15 mouse cellular contexts compared by ENCODE assay signal in genomic region chr1:165284096-165284495, GRCm38 (mm10). TPM values are rescaled to one million over a fixed set of nuclear protein-coding genes. Genes with fewer than 3 reads are reported as not detected.
DNase-seq lines count a peak whose midpoint lies in the region; ATAC-seq lines count a peak whose summit lies in the region.
"Had no signal": no experiment of that assay in that cellular context is flagged by ENCODE, and none has a peak within 500 bp of the region (broad histone marks: within the 10 kb centered on the region; RNA-seq: fewer than 3 reads in every experiment).

No protein-coding gene starts in this region.

- ATAC-seq in forebrain, embryonic 11.5 days (replicated peaks; ENCODE audit: low FRiP score), result no peak
- ATAC-seq in midbrain, embryonic 12.5 days (ENCODE audit: low FRiP score, low read depth), result no peak
- no peak for ATAC-seq in hindbrain, embryonic 14.5 days (ENCODE audit: low FRiP score)
- no peak for ATAC-seq in neural tube, embryonic 13.5 days (ENCODE audit: low read depth)
- no peak for ATAC-seq in inflammation-experienced regulatory T-cells, adult 6 months

- 68% methylated on average over 7 of the region's 7 CpGs for WGBS in forebrain, embryonic 11.5 days
- 77% methylated on average over 7 of the region's 7 CpGs for WGBS in forebrain, embryonic 10.5 days
- 72% methylated on average over 7 of the region's 7 CpGs for WGBS in midbrain, embryonic 12.5 days
- WGBS in midbrain, embryonic 10.5 days, result 85% methylated on average over 7 of the region's 7 CpGs
- WGBS in hindbrain, embryonic 14.5 days, result 63% methylated on average over 7 of the region's 7 CpGs
- 48% methylated on average over 7 of the region's 7 CpGs for WGBS in neural tube, embryonic 13.5 days

- peaks cover 14% of the 10 kb centered on the region for H3K4me1 ChIP-seq in forebrain, embryonic 11.5 days (replicated peaks; ENCODE audit: control insufficient read depth, insufficient read depth, low read length)
- peaks cover 48% of the 10 kb centered on the region for H3K4me1 ChIP-seq in forebrain, embryonic 10.5 days
- H3K4me1 ChIP-seq in midbrain, embryonic 12.5 days, result peaks cover 37% of the 10 kb centered on the region
- peaks cover 49% of the 10 kb centered on the region for H3K4me1 ChIP-seq in midbrain, embryonic 10.5 days
- peaks cover 29% of the 10 kb centered on the region for H3K4me1 ChIP-seq in hindbrain, embryonic 14.5 days (replicated peaks; ENCODE audit: control insufficient read depth, insufficient read depth, low read length)
- H3K4me1 ChIP-seq in neural tube, embryonic 13.5 days (replicated peaks), result peaks cover 49% of the 10 kb centered on the region

- no peak overlapping the region for H3K4me3 ChIP-seq in forebrain, embryonic 11.5 days (ENCODE audit: low read depth, low read length)
- H3K4me3 ChIP-seq in forebrain, embryonic 10.5 days, result no peak overlapping the region
- H3K4me3 ChIP-seq in midbrain, embryonic 12.5 days, result no peak overlapping the region
- no peak overlapping the region for H3K4me3 ChIP-seq in midbrain, embryonic 10.5 days
- peak overlapping the region; percentile 84; the same call in 1 of the 2 replicates for H3K4me3 ChIP-seq in hindbrain, embryonic 14.5 days (replicated peaks; ENCODE audit: low read length)
- H3K4me3 ChIP-seq in neural tube, embryonic 13.5 days, result peak overlapping the region; percentile 92

- H3K36me3 ChIP-seq in forebrain, embryonic 11.5 days (ENCODE audit: control insufficient read depth, insufficient read depth, low read length), result no peaks in the 10 kb centered on the region
- peaks cover 16% of the 10 kb centered on the region for H3K36me3 ChIP-seq in forebrain, embryonic 10.5 days (replicated peaks)
- H3K36me3 ChIP-seq in midbrain, embryonic 12.5 days, result no peaks in the 10 kb centered on the region; the same call in 1 of the 2 replicates
- peaks cover 10% of the 10 kb centered on the region; the same call in 1 of the 2 replicates for H3K36me3 ChIP-seq in midbrain, embryonic 10.5 days
- H3K36me3 ChIP-seq in hindbrain, embryonic 14.5 days (replicated peaks; ENCODE audit: control insufficient read depth, insufficient read depth), result no peaks in the 10 kb centered on the region
- 0 out of 2 replicates have a peak, but pooled peaks cover 8% of the 10 kb centered on the region for H3K36me3 ChIP-seq in neural tube, embryonic 13.5 days

- H3K9me3 ChIP-seq in forebrain, embryonic 11.5 days (ENCODE audit: control insufficient read depth, low read length), result no peaks in the 10 kb centered on the region
- no peaks in the 10 kb centered on the region for H3K9me3 ChIP-seq in forebrain, embryonic 10.5 days
- H3K9me3 ChIP-seq in midbrain, embryonic 12.5 days, result no peaks in the 10 kb centered on the region
- H3K9me3 ChIP-seq in midbrain, embryonic 10.5 days (replicated peaks), result no peaks in the 10 kb centered on the region
- H3K9me3 ChIP-seq in hindbrain, embryonic 14.5 days (ENCODE audit: control insufficient read depth, low read length), result no peaks in the 10 kb centered on the region
- no peaks in the 10 kb centered on the region for H3K9me3 ChIP-seq in neural tube, embryonic 13.5 days

- no peak overlapping the region for H3K9ac ChIP-seq in forebrain, embryonic 11.5 days (ENCODE audit: low read length)
- no peak overlapping the region for H3K9ac ChIP-seq in midbrain, embryonic 12.5 days (replicated peaks)
- no peak overlapping the region; the same call in 1 of the 2 replicates for H3K9ac ChIP-seq in hindbrain, embryonic 14.5 days
- peak overlapping the region; percentile 96 for H3K9ac ChIP-seq in neural tube, embryonic 13.5 days
- H3K9ac ChIP-seq: liver, embryonic 14.5 days had no signal

- no peak overlapping the region for H3K27ac ChIP-seq in forebrain, embryonic 11.5 days (ENCODE audit: low read depth, low read length)
- H3K27ac ChIP-seq in forebrain, embryonic 10.5 days, result no peak overlapping the region
- H3K27ac ChIP-seq in midbrain, embryonic 12.5 days (replicated peaks), result no peak overlapping the region
- H3K27ac ChIP-seq in midbrain, embryonic 10.5 days (replicated peaks), result no peak overlapping the region
- H3K27ac ChIP-seq in hindbrain, embryonic 14.5 days, result no peak overlapping the region
- no peak overlapping the region for H3K27ac ChIP-seq in neural tube, embryonic 13.5 days (replicated peaks)
- H3K27ac ChIP-seq: liver, embryonic 14.5 days had no signal

- 0 out of 2 replicates have a peak overlapping the region, but pooled peaks have one; percentile 15 for H3K4me2 ChIP-seq in forebrain, embryonic 11.5 days (ENCODE audit: low read depth, low read length, severe bottlenecking)
- peak overlapping the region; percentile 90 for H3K4me2 ChIP-seq in midbrain, embryonic 12.5 days (replicated peaks)
- H3K4me2 ChIP-seq in hindbrain, embryonic 14.5 days (replicated peaks), result peak overlapping the region; percentile 83
- H3K4me2 ChIP-seq in neural tube, embryonic 13.5 days, result peak overlapping the region; percentile 84

- DNase-seq in forebrain, embryonic 11.5 days (ENCODE audit: low spot score), result no peak
- DNase-seq in forebrain, embryonic 10.5 days (ENCODE audit: extremely low spot score, low spot score), result no peak
- no peak for DNase-seq in midbrain, embryonic 10.5 days (ENCODE audit: low spot score)
- no peak for DNase-seq in hindbrain, embryonic 14.5 days (ENCODE audit: low spot score)
- no peak for DNase-seq in ovary, postnatal 36 days (ENCODE audit: low spot score)
- DNase-seq: adrenal gland, postnatal 10 days; cerebellum, adult 2 months; kidney, postnatal 14 days; lung, postnatal 10 days; right cerebral cortex, adult 18-20 months; thymus, postnatal 4 days had no signal

- H3K27me3 ChIP-seq in forebrain, embryonic 11.5 days (ENCODE audit: control insufficient read depth, insufficient read depth, low read length), result no peaks in the 10 kb centered on the region
- no peaks in the 10 kb centered on the region for H3K27me3 ChIP-seq in forebrain, embryonic 10.5 days (ENCODE audit: poor library complexity, severe bottlenecking)
- no peaks in the 10 kb centered on the region for H3K27me3 ChIP-seq in midbrain, embryonic 12.5 days
- no peaks in the 10 kb centered on the region for H3K27me3 ChIP-seq in midbrain, embryonic 10.5 days (ENCODE audit: low read depth, poor library complexity, severe bottlenecking)
- H3K27me3 ChIP-seq in hindbrain, embryonic 14.5 days (ENCODE audit: control insufficient read depth, insufficient read depth, low read length), result no peaks in the 10 kb centered on the region
- H3K27me3 ChIP-seq in neural tube, embryonic 13.5 days, result no peaks in the 10 kb centered on the region

RNA-seq across cellular contexts. Expression of gene Gpr161, which starts 11.5 kb away (rescaled TPM):
- polyA plus RNA-seq in forebrain, embryonic 11.5 days (2014; fragmentation: Nextera tagmentation; extraction: Ambion mirVana), result 2.2 and 2.5 TPM in 2 replicates
- polyA plus RNA-seq in forebrain, embryonic 10.5 days (2016; fragmentation: Nextera tagmentation; extraction: Ambion mirVana), result 1.5 and 1.8 TPM in 2 replicates
- polyA plus RNA-seq in midbrain, embryonic 12.5 days (2016; fragmentation: Nextera tagmentation; extraction: Ambion mirVana), result 3.2 and 3.9 TPM in 2 replicates
- 1.4 and 1.6 TPM in 2 replicates for polyA plus RNA-seq in midbrain, embryonic 10.5 days (2016; fragmentation: Nextera tagmentation; extraction: Ambion mirVana)
- 3.6 and 4.6 TPM in 2 replicates for polyA plus RNA-seq in hindbrain, embryonic 14.5 days (2014; fragmentation: Nextera tagmentation; extraction: Ambion mirVana)
- 2.9 TPM in 2 replicates for polyA plus RNA-seq in neural tube, embryonic 13.5 days (2015; fragmentation: Nextera tagmentation; extraction: Ambion mirVana)
- not detected for polyA plus RNA-seq in inflammation-experienced regulatory T-cells, adult 6 months (2017; shearing (Covaris generic))

RNA-seq across cellular contexts. Expression of gene Tiprl, which starts 47.3 kb away (rescaled TPM):
- polyA plus RNA-seq in forebrain, embryonic 11.5 days (2014; fragmentation: Nextera tagmentation; extraction: Ambion mirVana), result 104 and 109 TPM in 2 replicates
- 93.1 and 98.9 TPM in 2 replicates for polyA plus RNA-seq in forebrain, embryonic 10.5 days (2016; fragmentation: Nextera tagmentation; extraction: Ambion mirVana)
- polyA plus RNA-seq in midbrain, embryonic 12.5 days (2016; fragmentation: Nextera tagmentation; extraction: Ambion mirVana), result 101 and 118 TPM in 2 replicates
- 91.5 and 99.2 TPM in 2 replicates for polyA plus RNA-seq in midbrain, embryonic 10.5 days (2016; fragmentation: Nextera tagmentation; extraction: Ambion mirVana)
- 136 and 138 TPM in 2 replicates for polyA plus RNA-seq in hindbrain, embryonic 14.5 days (2014; fragmentation: Nextera tagmentation; extraction: Ambion mirVana)
- polyA plus RNA-seq in neural tube, embryonic 13.5 days (2015; fragmentation: Nextera tagmentation; extraction: Ambion mirVana), result 122 and 141 TPM in 2 replicates
- polyA plus RNA-seq in inflammation-experienced regulatory T-cells, adult 6 months (2017; shearing (Covaris generic)), result 100 to 1,000 TPM; 109 to 158 (median 114) TPM

Comparison
In these comparisons a context has a peak if more than half of its experiments do, and no peak if none do; other contexts are left out.
1. H3K4me2 ChIP-seq: peak in every context shown above with its lines; median percentile 90 in midbrain, embryonic 12.5 days; 84 in neural tube, embryonic 13.5 days; 83 in hindbrain, embryonic 14.5 days; 15 in forebrain, embryonic 11.5 days.
2. H3K4me3 ChIP-seq: peak in hindbrain, embryonic 14.5 days (single experiment) and neural tube, embryonic 13.5 days (single experiment); none in forebrain, embryonic 11.5 days (single experiment), forebrain, embryonic 10.5 days (single experiment), midbrain, embryonic 12.5 days (single experiment) and midbrain, embryonic 10.5 days (single experiment).